Mouse (Mus musculus): Measurements from ENCODE around the gene Tmem262.

The Tmem262 gene

GRCm38 (mm10) chr19:6061021-6061533, 18.8 kb upstream of the Tmem262 start, which contains the start of gene Znhit2:
Znhit2 (plus strand) TSS chr19:6061192.
- peak; percentile 96 to 97 for DNase-seq

GRCm38 (mm10) chr19:6061641-6062302, 18.1 kb upstream of the Tmem262 start:
- peak in 1 of 2 experiments; percentile 50 for DNase-seq

DNA sequence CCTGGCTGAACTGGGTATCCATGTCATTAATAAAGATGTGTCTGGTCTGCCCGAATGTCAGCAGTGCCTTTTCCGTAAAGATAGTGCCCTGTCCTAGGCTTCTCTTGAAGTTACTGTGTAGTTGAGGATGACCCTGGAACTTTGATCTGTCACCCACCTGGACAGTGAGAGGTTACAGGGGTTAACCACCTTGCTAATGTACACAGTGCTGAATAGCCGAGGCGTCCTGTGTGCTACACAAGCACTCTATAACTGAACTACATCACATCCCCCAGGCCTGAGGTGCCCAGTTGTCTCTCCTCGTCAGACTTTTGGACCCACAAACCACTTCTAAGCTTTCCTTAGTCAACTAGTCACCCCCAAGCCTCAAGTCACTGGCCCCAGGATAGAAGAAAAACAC, 17.4 kb upstream of the Tmem262 start:
- no peak for DNase-seq

- DNase-seq = no peak
Observed at GRCm38 (mm10) chr19:6063081-6063480, 16.8 kb upstream of the Tmem262 start.

GRCm38 (mm10) chr19:6066571-6066970, 13.3 kb upstream of the Tmem262 start:
- no peak for DNase-seq

GRCm38 (mm10) chr19:6067011-6067723, 12.7 kb upstream of the Tmem262 start:
- DNase-seq = peak; percentile 79 to 85

- peak; percentile 93 to 94 for DNase-seq
Observed at GRCm38 (mm10) chr19:6067724-6068415, 12.0 kb upstream of the Tmem262 start, which contains the start of gene Tm7sf2. Tm7sf2 (minus strand) TSS chr19:6068373.

- DNase-seq = no peak
Observed at GRCm38 (mm10) chr19:6068951-6069350, 10.9 kb upstream of the Tmem262 start.

DNA sequence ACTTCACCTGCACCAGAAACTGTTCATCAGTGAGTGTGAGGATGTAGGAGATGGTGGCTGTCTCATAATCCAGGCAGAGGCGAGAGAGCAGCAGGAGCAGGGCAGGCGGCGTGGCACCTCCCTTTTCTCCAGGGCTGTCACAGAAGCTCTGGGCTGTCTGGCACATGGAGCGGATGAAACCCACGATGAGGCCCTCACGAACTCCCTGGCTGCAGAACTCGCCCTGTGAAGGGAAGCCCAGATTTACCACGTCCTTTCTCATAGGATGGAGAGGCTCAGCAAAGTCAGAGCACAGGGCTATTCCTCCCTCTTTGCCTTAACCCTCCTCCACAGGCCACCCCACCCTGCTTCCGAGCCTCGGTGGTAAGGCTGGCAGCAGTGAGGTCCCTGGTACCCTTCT, 10.0 kb upstream of the Tmem262 start:
- no peak for DNase-seq

GRCm38 (mm10) chr19:6070571-6071250, 9.1 kb upstream of the Tmem262 start:
- no peak for DNase-seq

DNA sequence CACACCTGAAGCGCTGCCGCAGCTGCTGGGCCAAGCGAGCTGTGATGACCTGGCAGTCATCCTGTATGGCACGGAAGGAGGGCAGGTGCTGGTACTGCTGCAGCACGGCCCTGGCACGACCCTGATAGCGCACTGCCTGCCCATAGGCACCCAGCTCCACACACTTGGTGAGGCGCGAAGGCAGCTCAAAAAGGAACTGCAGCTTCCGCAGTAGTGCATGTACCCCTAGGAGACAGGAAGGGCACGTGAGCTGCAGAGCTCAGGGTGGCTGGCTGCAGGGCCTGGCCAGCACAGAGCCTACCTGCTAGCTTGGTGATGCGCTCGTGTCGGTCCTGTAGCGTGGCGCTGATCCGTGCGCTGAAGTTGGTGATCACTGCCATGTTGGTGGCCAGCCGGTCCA, 8.6 kb upstream of the Tmem262 start:
- DNase-seq = no peak

- DNase-seq = no peak
Observed at GRCm38 (mm10) chr19:6073889-6074288, 5.9 kb upstream of the Tmem262 start.

DNA sequence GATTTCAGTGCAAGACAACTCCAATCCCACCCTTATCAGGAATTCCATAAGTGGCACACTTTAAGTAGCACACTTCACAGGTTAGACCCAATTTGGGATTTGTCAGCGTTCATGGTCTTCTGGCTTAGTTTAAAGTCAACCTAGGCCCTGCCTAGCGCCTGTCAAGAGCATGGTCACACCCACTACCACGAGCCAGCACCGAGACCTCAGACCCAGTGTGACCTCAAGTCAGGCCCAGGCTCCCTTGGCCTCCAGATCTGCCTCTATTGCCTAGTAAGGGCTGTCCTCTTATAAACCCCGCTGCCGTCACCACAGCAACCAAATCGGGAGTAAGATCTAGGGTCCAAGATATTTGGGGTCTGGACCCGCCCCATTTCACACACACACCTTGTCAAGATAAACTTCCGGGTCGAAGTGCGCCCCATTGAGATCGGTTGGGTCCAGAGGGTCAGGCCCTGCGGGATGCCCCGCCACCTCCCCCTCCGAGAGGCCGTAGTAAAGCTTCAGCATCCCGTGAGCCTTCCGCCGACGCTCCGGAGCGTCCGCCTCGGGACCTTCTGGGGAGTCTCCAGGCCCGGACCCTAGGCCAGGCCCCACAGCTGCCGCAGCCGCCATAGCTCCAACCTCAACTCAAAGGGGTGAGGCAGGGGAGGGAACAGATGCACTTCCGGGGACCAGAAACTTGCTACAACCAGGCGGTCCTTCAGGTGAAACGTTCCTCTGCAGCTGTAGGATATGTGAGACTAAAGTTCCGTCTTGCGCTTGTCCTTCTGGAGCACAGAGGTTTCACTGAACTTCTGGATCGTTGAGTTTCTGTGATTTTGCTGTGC, 3.1 kb upstream of the Tmem262 start, which contains the start of gene Vps51:
Gene Vps51, minus strand, starts transcription at position 668 of the 830 bp plus-strand sequence.
- peak; percentile 88 to 93 for DNase-seq

- DNase-seq = no peak
Observed at GRCm38 (mm10) chr19:6082156-6082555, 2.3 kb downstream of the Tmem262 start, which contains the start of gene Gm28374. Gm28374 (minus strand) TSS chr19:6082256.

DNA sequence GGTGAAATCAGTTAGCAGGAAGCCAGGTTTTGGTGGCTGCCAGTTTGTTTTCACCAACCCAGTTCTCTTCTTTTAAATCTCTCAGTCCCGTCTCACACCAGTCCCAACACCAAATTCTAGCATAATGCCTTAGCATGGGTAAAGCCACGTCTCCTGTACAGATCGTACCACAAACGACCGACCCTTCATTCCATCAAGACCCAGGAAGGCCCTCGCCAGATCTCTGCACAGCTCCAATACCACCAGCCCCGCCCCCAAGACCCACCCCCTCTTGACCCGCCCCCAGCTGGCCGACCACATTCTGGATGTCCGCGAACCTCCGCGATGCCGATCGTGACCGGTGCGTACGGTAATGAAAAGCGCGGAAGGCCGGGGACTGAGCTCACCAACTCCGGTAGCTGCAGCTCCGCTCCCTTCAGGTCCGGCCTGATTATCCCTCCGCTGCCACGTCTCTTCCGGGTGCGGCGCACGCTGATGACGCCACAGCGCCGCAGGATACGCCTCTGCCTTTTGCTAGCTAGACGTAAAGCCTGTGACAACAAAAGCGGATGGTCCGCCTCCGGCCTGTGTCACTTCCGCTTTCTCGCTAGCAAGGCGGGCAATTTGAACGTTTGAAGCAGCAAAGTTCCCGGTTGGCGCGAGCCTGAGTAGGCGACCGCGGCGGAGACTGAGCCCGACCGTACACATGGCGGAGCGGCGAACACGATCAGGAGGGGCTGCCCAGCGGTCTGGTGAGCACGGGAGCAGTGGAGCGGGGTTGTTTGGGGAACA, 4.8 kb downstream of the Tmem262 start, which contains the start of the genes Zfpl1 and Cdca5:
Gene Zfpl1, minus strand, starts transcription at position 479 of the 771 bp plus-strand sequence.
Gene Cdca5, plus strand, starts transcription at position 506 of the 771 bp plus-strand sequence.
- DNase-seq = peak; percentile 97

GRCm38 (mm10) chr19:6085417-6085879, 5.6 kb downstream of the Tmem262 start:
- DNase-seq = peak in 1 of 2 experiments; percentile 53

DNA sequence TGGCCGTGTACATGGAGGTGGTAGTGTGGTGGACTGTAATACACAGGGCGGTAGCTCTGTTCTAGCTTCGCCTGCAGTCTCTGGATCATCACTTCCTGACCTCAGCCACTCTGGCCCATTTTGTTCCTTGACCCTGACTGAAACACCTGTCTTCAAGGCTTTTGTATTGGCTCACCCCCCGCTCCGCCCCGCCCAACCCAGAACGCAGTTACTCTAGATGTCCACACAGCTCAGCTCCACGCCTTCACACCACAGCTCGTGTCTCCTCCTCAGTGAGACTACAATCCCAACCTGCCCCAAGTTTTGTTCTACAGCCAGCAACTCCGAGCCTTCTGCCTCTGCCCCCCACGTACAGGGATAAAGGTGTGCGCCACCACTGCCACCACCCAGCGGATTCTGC, 9.0 kb downstream of the Tmem262 start:
- no peak for DNase-seq

DNA sequence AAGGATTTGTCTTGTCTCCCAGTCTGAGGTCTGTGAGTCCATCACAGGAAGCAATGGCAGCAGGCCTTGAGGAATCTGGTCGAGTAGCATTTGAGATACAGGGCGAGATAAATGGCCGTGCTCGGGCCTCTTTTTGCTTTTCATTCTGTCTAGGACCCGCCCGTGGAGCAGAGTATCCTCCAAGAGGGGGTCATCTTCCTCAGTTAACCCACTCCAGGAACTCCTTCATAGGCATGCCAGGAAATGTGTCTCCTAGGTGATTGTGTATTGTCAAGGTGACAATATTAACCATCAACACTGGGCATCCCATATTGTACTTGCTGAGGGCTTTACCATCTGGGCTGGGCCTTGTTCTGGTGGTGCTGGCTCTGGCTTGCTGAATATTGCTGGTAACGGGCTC, 14.3 kb downstream of the Tmem262 start, which contains the start of gene AC131692.1:
Gene AC131692.1, plus strand, starts transcription at position 301 of the 400 bp plus-strand sequence.
- DNase-seq = no peak

DNA sequence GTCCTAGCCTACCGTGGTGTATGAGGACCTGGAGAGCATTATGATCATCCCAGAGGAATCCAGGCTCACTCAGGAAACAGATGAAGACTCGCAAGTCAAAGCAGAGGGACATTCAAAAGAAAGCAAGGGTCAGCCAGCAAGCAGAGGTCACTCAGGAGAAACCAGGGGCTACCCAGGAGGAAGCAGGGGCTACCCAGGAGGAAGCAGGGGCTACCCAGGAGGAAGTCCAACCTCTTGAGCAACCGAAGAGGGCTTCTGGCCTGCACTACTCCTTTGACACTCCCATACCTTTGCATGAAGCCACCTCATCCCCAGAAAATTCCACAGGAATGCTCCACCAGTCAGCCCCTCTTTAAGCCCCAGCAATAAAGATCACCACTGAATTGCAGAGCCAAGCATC, 18.0 kb downstream of the Tmem262 start:
- no peak for DNase-seq

DNA sequence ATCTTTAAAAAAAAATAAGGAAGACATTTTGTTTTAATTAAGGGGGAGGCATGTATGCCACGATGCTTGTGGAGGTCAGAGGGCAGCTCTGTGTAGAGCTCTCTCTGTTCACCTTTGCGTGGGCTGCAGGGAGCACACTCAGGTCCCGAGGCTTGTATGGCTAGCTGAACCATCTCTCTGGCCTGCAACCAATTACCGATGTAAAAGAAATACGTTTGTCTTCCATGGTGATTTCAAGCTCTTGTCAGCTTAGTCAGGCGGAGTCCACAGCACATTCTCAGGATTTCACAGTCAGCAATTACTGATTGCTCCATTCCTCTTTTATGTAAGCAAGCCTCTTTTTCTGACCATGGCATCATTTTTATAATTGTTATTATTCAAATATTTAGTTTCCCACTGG, 21.4 kb downstream of the Tmem262 start:
- DNase-seq = no peak

All from kidney, adult 8-10 months (tissue).